Mouse (Mus musculus) liver, embryonic 15.5 days (tissue): ENCODE results near the gene Atp5f1. TPM values are rescaled to one million over a fixed set of nuclear protein-coding genes. Genes with fewer than 3 reads are reported as not detected.
"Not testable (repeated sequence)": the region's sequence is repeated elsewhere in the genome, so short reads cannot be mapped to it uniquely, and the experiment has no call there.

Experiments
- ATAC-seq: fragments of 200-750 bp; cut with Nextera tagmentation; 2 replicates; pipeline ENCODE4 v1.8.0; 2017; ENCODE audit warnings: moderate number of reproducible peaks, mild to moderate bottlenecking, moderate library complexity; ENCODE audit not compliant: insufficient read depth
- H3K27ac ChIP-seq: fragments of 300-500 bp; sonication (generic); replicated peaks from 2 replicates; pipeline ENCODE4 v1.5.1; 2015; ENCODE audit warnings: mild to moderate bottlenecking, inconsistent platforms
- H3K27me3 ChIP-seq: fragments of 300-500 bp; sonication (generic); 2 replicates; pipeline ENCODE4 v1.6.1; 2015; ENCODE audit warnings: mild to moderate bottlenecking, inconsistent platforms
- H3K36me3 ChIP-seq: fragments of 300-500 bp; sonication (generic); replicated peaks from 2 replicates; pipeline ENCODE4 v1.6.1; 2015; ENCODE audit warnings: moderate library complexity, mild to moderate bottlenecking, inconsistent platforms
- H3K4me1 ChIP-seq: fragments of 300-500 bp; sonication (generic); replicated peaks from 2 replicates; pipeline ENCODE4 v1.6.1; 2015; ENCODE audit warnings: inconsistent platforms
- H3K4me2 ChIP-seq: fragments of 300-500 bp; sonication (generic); 2 replicates; pipeline ENCODE4 v1.6.1; 2015; ENCODE audit warnings: moderate library complexity, mild to moderate bottlenecking, inconsistent platforms
- H3K4me3 ChIP-seq: fragments of 300-500 bp; sonication (generic); replicated peaks from 2 replicates; pipeline ENCODE4 v1.5.1; 2015; ENCODE audit warnings: mild to moderate bottlenecking, inconsistent platforms
- H3K9ac ChIP-seq: fragments of 300-500 bp; sonication (generic); 2 replicates; pipeline ENCODE4 v1.6.1; 2015; ENCODE audit warnings: moderate library complexity, mild to moderate bottlenecking, inconsistent platforms
- H3K9me3 ChIP-seq: fragments of 300-500 bp; sonication (generic); replicated peaks from 2 replicates; pipeline ENCODE4 v1.6.1; 2016; ENCODE audit warnings: inconsistent platforms
- WGBS: fragments of 180-500 bp; shearing (Covaris S2); methylation state at CpG from one replicate; pipeline ENCODE4 v1.1.7; 2015; ENCODE audit warnings: mixed read lengths; ENCODE audit not compliant: insufficient replicate concordance; 5-methylcytosine and 5-hydroxymethylcytosine counted together
- polyA plus RNA-seq: library from polyadenylated mRNA; unstranded; fragments of >200 nt; fragmentation: Nextera tagmentation; extraction: Ambion mirVana; gene quantifications from 2 replicates; pipeline ENCODE4 v1.2.1, GENCODE M21; 2015

Atp5f1 gene
- polyA plus RNA-seq, 1 experiment from 2014 or later: 308 TPM

DNA sequence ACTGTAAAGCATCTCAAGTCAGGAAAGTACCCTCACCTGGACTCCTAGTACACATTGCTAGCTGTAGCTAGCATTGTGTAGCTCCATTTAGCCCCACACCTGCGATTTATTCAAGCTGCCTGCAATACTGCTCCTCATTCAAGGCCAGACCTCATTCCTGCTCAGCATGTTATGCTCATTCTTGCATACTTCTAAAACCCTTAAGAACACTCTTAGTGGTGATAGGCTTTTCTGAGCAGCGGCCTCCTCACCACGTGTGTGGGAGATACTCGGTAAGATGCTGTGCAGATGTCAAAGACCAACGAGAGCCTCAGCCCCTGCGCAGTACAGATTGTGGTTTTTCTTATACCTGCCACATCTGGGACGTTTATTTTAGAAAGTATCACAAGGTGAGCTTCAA is 30.1 kb downstream of the Atp5f1 start:
- Histone ChIP-seq H3K4me1 (peaks cover 14% of the 10 kb centered on the region), H3K4me3 (no peak overlapping the region), H3K27ac (no peak overlapping the region), H3K36me3 (no peaks in the 10 kb centered on the region), H3K9ac (no peak overlapping the region), H3K9me3 (no peaks in the 10 kb centered on the region), H3K4me2 (no peak overlapping the region), H3K27me3 (no peaks in the 10 kb centered on the region)
- no peak for ATAC-seq
- WGBS: 43% methylated on average over 7 of the region's 7 CpGs

DNA sequence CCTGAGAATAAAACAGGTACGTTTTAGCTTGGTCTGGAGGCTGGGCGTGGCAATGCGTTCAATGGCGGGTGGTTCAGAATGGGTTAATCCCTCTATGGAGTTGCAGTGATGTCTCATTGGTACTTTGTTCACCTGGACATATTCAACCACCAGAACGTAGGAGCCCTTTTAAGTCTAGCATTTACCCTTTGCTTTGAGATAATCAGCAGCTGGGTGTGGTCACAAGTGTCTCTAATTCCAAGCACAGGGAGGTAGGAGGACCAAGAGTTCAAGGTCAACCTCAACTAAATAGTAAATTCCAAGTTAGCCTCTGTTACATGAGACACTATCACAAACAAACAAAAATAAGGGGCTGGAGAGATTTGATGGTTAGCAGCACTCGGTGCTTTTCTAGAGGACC is 31.1 kb downstream of the Atp5f1 start:
- no peaks in the 10 kb centered on the region for H3K9me3 ChIP-seq
- peaks cover 19% of the 10 kb centered on the region for H3K4me1 ChIP-seq
- H3K27me3 ChIP-seq: no peaks in the 10 kb centered on the region
- no peaks in the 10 kb centered on the region for H3K36me3 ChIP-seq
- no peak overlapping the region for H3K4me2 ChIP-seq
- no peak overlapping the region for H3K4me3 ChIP-seq
- no peak for ATAC-seq
- no peak overlapping the region for H3K9ac ChIP-seq
- WGBS: 73% methylated on average over 6 of the region's 6 CpGs
- H3K27ac ChIP-seq: no peak overlapping the region

- no peak overlapping the region for H3K27ac ChIP-seq
- ATAC-seq: no peak
- WGBS: 58% methylated on average over 3 of the region's 3 CpGs
- no peak overlapping the region for H3K4me2 ChIP-seq
- no peaks in the 10 kb centered on the region for H3K27me3 ChIP-seq
- H3K36me3 ChIP-seq: no peaks in the 10 kb centered on the region
- H3K9me3 ChIP-seq: no peaks in the 10 kb centered on the region
- no peak overlapping the region for H3K9ac ChIP-seq
- peaks cover 19% of the 10 kb centered on the region for H3K4me1 ChIP-seq
- no peak overlapping the region for H3K4me3 ChIP-seq
Observed at GRCm38 (mm10) chr3:105928195-105928569, 31.7 kb downstream of the Atp5f1 start.

GRCm38 (mm10) chr3:105927561-105928194 is 32.2 kb downstream of the Atp5f1 start:
- no peak for ATAC-seq
- no peak overlapping the region for H3K4me2 ChIP-seq
- no peaks in the 10 kb centered on the region for H3K36me3 ChIP-seq
- 69% methylated on average over 7 of the region's 7 CpGs for WGBS
- no peak overlapping the region for H3K9ac ChIP-seq
- H3K4me3 ChIP-seq: no peak overlapping the region
- H3K27ac ChIP-seq: no peak overlapping the region
- no peaks in the 10 kb centered on the region for H3K27me3 ChIP-seq
- H3K4me1 ChIP-seq: peaks cover 19% of the 10 kb centered on the region
- no peaks in the 10 kb centered on the region for H3K9me3 ChIP-seq

- H3K9me3 ChIP-seq: no peaks in the 10 kb centered on the region
- H3K4me2 ChIP-seq: no peak overlapping the region
- WGBS: 49% methylated on average over 9 of the region's 9 CpGs
- ATAC-seq: peak; percentile 61; the same call in 1 of the 2 replicates
- no peak overlapping the region for H3K9ac ChIP-seq
- no peak overlapping the region for H3K4me3 ChIP-seq
- peaks cover 16% of the 10 kb centered on the region for H3K4me1 ChIP-seq
- no peaks in the 10 kb centered on the region for H3K36me3 ChIP-seq
- no peak overlapping the region for H3K27ac ChIP-seq
- H3K27me3 ChIP-seq: no peaks in the 10 kb centered on the region
Observed at GRCm38 (mm10) chr3:105924616-105925015, 35.3 kb downstream of the Atp5f1 start.

DNA sequence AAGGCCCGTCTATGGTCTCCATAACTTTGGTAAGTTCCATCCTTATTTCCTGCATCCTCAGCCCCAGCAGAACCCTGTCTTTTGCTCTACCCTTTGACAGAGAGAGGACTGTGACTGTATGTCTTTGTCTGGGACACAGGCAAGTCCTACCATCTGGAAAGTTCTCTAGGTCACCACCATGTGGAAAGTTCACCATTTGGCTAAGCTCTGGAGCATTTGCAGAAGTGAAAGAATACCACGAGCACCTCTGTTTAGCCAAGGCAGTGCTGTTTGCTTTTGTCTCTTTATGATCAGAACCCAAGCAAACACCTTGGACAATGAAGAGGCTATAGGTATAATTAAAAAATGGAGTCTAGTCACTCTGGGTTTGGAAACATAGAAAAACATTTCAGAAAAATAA is 37.9 kb downstream of the Atp5f1 start:
- Histone ChIP-seq H3K27me3 (no peaks in the 10 kb centered on the region), H3K27ac (no peak overlapping the region), H3K9me3 (no peaks in the 10 kb centered on the region), H3K4me3 (no peak overlapping the region), H3K36me3 (no peaks in the 10 kb centered on the region), H3K4me2 (no peak overlapping the region), H3K9ac (no peak overlapping the region), H3K4me1 (peaks cover 31% of the 10 kb centered on the region)
- WGBS: 48% methylated on average over 2 of the region's 2 CpGs
- ATAC-seq: no peak

- H3K9ac ChIP-seq, H3K4me2 ChIP-seq, H3K36me3 ChIP-seq, H3K27ac ChIP-seq, H3K27me3 ChIP-seq, H3K9me3 ChIP-seq, ATAC-seq, H3K4me3 ChIP-seq: not testable (repeated sequence)
- H3K4me1 ChIP-seq: peaks cover 34% of the 10 kb centered on the region
Observed at GRCm38 (mm10) chr3:105920743-105921142, 39.2 kb downstream of the Atp5f1 start.

DNA sequence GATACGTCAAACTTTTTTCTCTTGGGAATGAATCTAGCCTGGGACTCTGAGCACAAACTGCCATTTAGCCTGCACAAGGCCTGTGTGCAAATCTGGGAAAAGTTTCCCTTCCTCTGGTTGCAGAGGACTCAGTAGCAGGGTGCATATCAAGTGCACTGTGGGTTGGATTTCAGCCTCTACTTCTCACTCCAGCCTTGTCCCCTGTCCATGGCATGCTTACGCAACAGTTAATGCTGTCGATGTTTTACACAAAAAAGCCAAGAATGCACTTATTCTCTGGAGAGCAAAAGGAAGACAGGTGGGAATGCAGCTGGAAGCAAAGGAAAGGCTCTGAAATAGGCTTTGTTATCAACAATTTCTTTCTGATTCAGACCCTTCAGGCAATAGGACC is 41.5 kb downstream of the Atp5f1 start:
- Histone ChIP-seq H3K4me2 (no peak overlapping the region), H3K27ac (no peak overlapping the region), H3K9me3 (no peaks in the 10 kb centered on the region), H3K4me1 (peaks cover 47% of the 10 kb centered on the region), H3K4me3 (no peak overlapping the region), H3K27me3 (no peaks in the 10 kb centered on the region), H3K9ac (no peak overlapping the region), H3K36me3 (no peaks in the 10 kb centered on the region)
- 43% methylated on average over 3 of the region's 3 CpGs for WGBS
- no peak for ATAC-seq

GRCm38 (mm10) chr3:105917656-105918354 is 42.1 kb downstream of the Atp5f1 start:
- Histone ChIP-seq H3K9me3 (no peaks in the 10 kb centered on the region), H3K4me3 (no peak overlapping the region), H3K4me1 (peaks cover 50% of the 10 kb centered on the region), H3K4me2 (no peak overlapping the region), H3K27ac (no peak overlapping the region), H3K36me3 (no peaks in the 10 kb centered on the region), H3K27me3 (no peaks in the 10 kb centered on the region), H3K9ac (no peak overlapping the region)
- 26% methylated on average over 10 of the region's 10 CpGs for WGBS
- no peak for ATAC-seq

DNA sequence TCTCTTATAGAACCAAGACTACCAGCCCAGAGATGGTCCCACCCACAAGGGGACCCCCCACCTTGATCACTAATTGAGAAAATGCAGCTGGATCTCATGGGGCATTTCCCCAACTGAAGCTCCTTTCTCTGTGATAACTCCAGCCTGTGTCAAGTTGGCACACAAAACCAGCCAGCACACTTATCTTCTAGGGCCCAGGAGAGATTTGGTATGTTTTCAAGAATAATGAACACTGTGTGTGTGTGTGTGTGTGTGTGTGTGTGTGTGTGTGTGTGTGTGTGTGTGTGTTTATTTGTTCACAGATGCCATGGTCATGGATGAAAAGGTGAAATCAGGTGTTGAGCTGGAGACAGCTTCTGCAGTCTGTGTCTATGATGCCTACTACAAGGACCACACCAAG is 43.4 kb downstream of the Atp5f1 start:
- H3K9ac ChIP-seq, H3K4me2 ChIP-seq, H3K27me3 ChIP-seq, H3K9me3 ChIP-seq, H3K27ac ChIP-seq, ATAC-seq, H3K4me3 ChIP-seq, H3K36me3 ChIP-seq: not testable (repeated sequence)
- H3K4me1 ChIP-seq: peaks cover 60% of the 10 kb centered on the region

GRCm38 (mm10) chr3:105915281-105915680 is 44.6 kb downstream of the Atp5f1 start:
- 0 out of 2 replicates have a peak overlapping the region, but pooled peaks have one; percentile 19 for H3K27ac ChIP-seq
- H3K9me3 ChIP-seq: no peaks in the 10 kb centered on the region
- no peak overlapping the region for H3K4me3 ChIP-seq
- peaks cover 65% of the 10 kb centered on the region for H3K4me1 ChIP-seq
- WGBS: 24% methylated on average over 1 of the region's 1 CpGs
- no peaks in the 10 kb centered on the region for H3K36me3 ChIP-seq
- no peak overlapping the region; the same call in 1 of the 2 replicates for H3K4me2 ChIP-seq
- ATAC-seq: no peak
- H3K9ac ChIP-seq: no peak overlapping the region
- H3K27me3 ChIP-seq: 0 out of 2 replicates have a peak, but pooled peaks cover 7% of the 10 kb centered on the region
